ENCODE assay signal across 24 mouse cellular contexts in genomic region chr15:86199482-86199881, GRCm38 (mm10). TPM values are rescaled to one million over a fixed set of nuclear protein-coding genes. Genes with fewer than 3 reads are reported as not detected.
DNase-seq lines count a peak whose midpoint lies in the region; ATAC-seq and TF ChIP-seq lines count a peak whose summit lies in the region.
"Had no signal": no experiment of that assay in that cellular context is flagged by ENCODE, and none has a peak within 500 bp of the region (broad histone marks: within the 10 kb centered on the region; RNA-seq: fewer than 3 reads in every experiment).

No protein-coding gene starts in this region.

- no peaks in the 10 kb centered on the region for H3K36me3 ChIP-seq in heart, embryonic 11.5 days (ENCODE audit: control insufficient read depth, insufficient read depth, low read length)
- no peaks in the 10 kb centered on the region for H3K36me3 ChIP-seq in kidney, embryonic 15.5 days
- H3K36me3 ChIP-seq: embryonic facial prominence, embryonic 12.5 days; embryonic facial prominence, embryonic 15.5 days; heart, embryonic 13.5 days had no signal

- TF ChIP-seq POLR2A in cortical plate, adult 2 months (IDR thresholded peaks at IDR 0.05; ENCODE audit: extremely low read depth, insufficient read depth, low read length), result no peak

- H3K4me2 ChIP-seq in heart, embryonic 11.5 days, result no peak overlapping the region
- no peak overlapping the region for H3K4me2 ChIP-seq in kidney, embryonic 15.5 days
- H3K4me2 ChIP-seq: embryonic facial prominence, embryonic 12.5 days; embryonic facial prominence, embryonic 15.5 days; heart, embryonic 13.5 days; hindbrain, embryonic 14.5 days had no signal

- H3K27ac ChIP-seq in heart, embryonic 11.5 days (ENCODE audit: low read depth, low read length), result no peak overlapping the region
- 0 out of 2 replicates have a peak overlapping the region, but pooled peaks have one; percentile 70 for H3K27ac ChIP-seq in kidney, embryonic 15.5 days
- H3K27ac ChIP-seq in left cerebral cortex, adult 2 months, result peak overlapping the region; percentile 67
- H3K27ac ChIP-seq in cortical plate, adult 2 months (ENCODE audit: insufficient read depth, low read length), result 0 out of 2 replicates have a peak overlapping the region, but pooled peaks have one; percentile 34
- H3K27ac ChIP-seq: embryonic facial prominence, embryonic 12.5 days; embryonic facial prominence, embryonic 15.5 days; heart, embryonic 13.5 days; hindbrain, embryonic 14.5 days; hindbrain, postnatal 0 days had no signal

- no peaks in the 10 kb centered on the region for H3K9me3 ChIP-seq in heart, embryonic 11.5 days (replicated peaks; ENCODE audit: control insufficient read depth, low read length)
- no peaks in the 10 kb centered on the region for H3K9me3 ChIP-seq in kidney, embryonic 15.5 days (replicated peaks)
- H3K9me3 ChIP-seq: embryonic facial prominence, embryonic 12.5 days; embryonic facial prominence, embryonic 15.5 days; heart, embryonic 13.5 days had no signal

- intact Hi-C loops in left cerebral cortex, adult 2 months (cut with DNase I), result no loop called here
- intact Hi-C loops in left cerebral cortex, postnatal 25 days (cut with DNase I), result no loop called here

- peak; percentile 85 for DNase-seq in heart, adult 11 months
- DNase-seq in kidney, postnatal 4 days, result no peak
- no peak for DNase-seq in left cerebral cortex, adult 2 months (ENCODE audit: extremely low spot score in 1 of 2, low spot score in 2 of 2)
- DNase-seq in left cerebral cortex, postnatal 25 days (ENCODE audit: low spot score in 2 of 2), result no peak
- DNase-seq: adrenal gland, adult 8-10 months; adrenal gland, postnatal 25 days; cerebellum, adult 18-20 months; cerebellum, adult 9-10 months; cerebellum, postnatal 14 days; forebrain, postnatal 0 days; gastrocnemius, postnatal 25 days; heart, postnatal 14 days; heart, postnatal 4 days had no signal

- TF ChIP-seq CTCF in left cerebral cortex, adult 2 months (IDR thresholded peaks at IDR 0.05), result no peak
- no peak for TF ChIP-seq CTCF in cortical plate, adult 2 months (IDR thresholded peaks at IDR 0.05; ENCODE audit: extremely low read depth, insufficient read depth, low read length)

- H3K4me3 ChIP-seq in heart, embryonic 11.5 days (ENCODE audit: low read depth, low read length), result no peak overlapping the region
- H3K4me3 ChIP-seq in kidney, embryonic 15.5 days (replicated peaks), result no peak overlapping the region
- no peak overlapping the region for H3K4me3 ChIP-seq in left cerebral cortex, adult 2 months
- no peak overlapping the region for H3K4me3 ChIP-seq in cortical plate, adult 2 months (ENCODE audit: insufficient read depth, low read length)
- H3K4me3 ChIP-seq: embryonic facial prominence, embryonic 12.5 days; embryonic facial prominence, embryonic 15.5 days; heart, embryonic 13.5 days had no signal

- 64% methylated on average over 4 of the region's 4 CpGs for WGBS in heart, embryonic 11.5 days (ENCODE audit: insufficient replicate concordance)
- WGBS in kidney, embryonic 15.5 days, result 73% methylated on average over 4 of the region's 4 CpGs

- peaks cover 5% of the 10 kb centered on the region; the same call in 1 of the 2 replicates for H3K27me3 ChIP-seq in heart, embryonic 11.5 days (ENCODE audit: control insufficient read depth, insufficient read depth, low read length)
- H3K27me3 ChIP-seq in kidney, embryonic 15.5 days, result no peaks in the 10 kb centered on the region
- H3K27me3 ChIP-seq: embryonic facial prominence, embryonic 12.5 days; embryonic facial prominence, embryonic 15.5 days had no signal

- peaks cover 13% of the 10 kb centered on the region for H3K4me1 ChIP-seq in heart, embryonic 11.5 days (ENCODE audit: control insufficient read depth, insufficient read depth, low read length)
- H3K4me1 ChIP-seq in kidney, embryonic 15.5 days, result peaks cover 53% of the 10 kb centered on the region
- H3K4me1 ChIP-seq in cortical plate, adult 2 months (ENCODE audit: control insufficient read depth, insufficient read depth, low read length), result peaks cover 4% of the 10 kb centered on the region; the same call in 1 of the 2 replicates

- H3K9ac ChIP-seq in heart, embryonic 11.5 days (ENCODE audit: low read depth, low read length), result no peak overlapping the region
- H3K9ac ChIP-seq in kidney, embryonic 15.5 days, result no peak overlapping the region
- H3K9ac ChIP-seq: embryonic facial prominence, embryonic 12.5 days; embryonic facial prominence, embryonic 15.5 days; forebrain, postnatal 0 days; heart, embryonic 13.5 days; hindbrain, embryonic 14.5 days had no signal

- ATAC-seq in heart, embryonic 11.5 days (replicated peaks; ENCODE audit: insufficient number of reproducible peaks, low FRiP score, low TSS enrichment), result no peak
- no peak for ATAC-seq in kidney, embryonic 15.5 days (replicated peaks; ENCODE audit: low FRiP score)
- no peak for ATAC-seq in cerebellum, adult (ENCODE audit: insufficient number of reproducible peaks, low FRiP score, low TSS enrichment)
- ATAC-seq: activated CD4-positive, CD25-positive, alpha-beta regulatory T cell, adult 4 months; forebrain, embryonic 14.5 days; forebrain, postnatal 0 days; hindbrain, postnatal 0 days had no signal

RNA-seq across cellular contexts. Expression of gene Cerk, which starts 13.5 kb away (rescaled TPM):
- 10.1 and 10.6 TPM in 2 replicates for polyA plus RNA-seq in heart, embryonic 11.5 days (2014; fragmentation: Nextera tagmentation; extraction: Ambion mirVana)
- 12.1 and 12.4 TPM in 2 replicates for polyA plus RNA-seq in kidney, embryonic 15.5 days (2015; fragmentation: Nextera tagmentation; extraction: Ambion mirVana)
- 10 to 100 TPM; 57.9 to 59.0 TPM for total RNA-seq in left cerebral cortex, adult 2 months (2021)
- 10 to 100 TPM; 53.6 to 55.1 TPM for total RNA-seq in left cerebral cortex, postnatal 25 days (2021)
- 42.8 and 44.7 TPM in 2 replicates for polyA plus RNA-seq in cortical plate, adult 2 months (2012; rRNA removed)

RNA-seq across cellular contexts. Expression of gene Tbc1d22a, which starts 14.8 kb away (rescaled TPM):
- 6.0 and 7.3 TPM in 2 replicates for polyA plus RNA-seq in heart, embryonic 11.5 days (2014; fragmentation: Nextera tagmentation; extraction: Ambion mirVana)
- polyA plus RNA-seq in kidney, embryonic 15.5 days (2015; fragmentation: Nextera tagmentation; extraction: Ambion mirVana), result 13.1 and 13.8 TPM in 2 replicates
- 10 to 100 TPM; 32.8 to 34.3 TPM for total RNA-seq in left cerebral cortex, adult 2 months (2021)
- 10 to 100 TPM; 28.8 to 31.6 TPM for total RNA-seq in left cerebral cortex, postnatal 25 days (2021)
- 33.5 and 33.9 TPM in 2 replicates for polyA plus RNA-seq in cortical plate, adult 2 months (2012; rRNA removed)
